Mouse (Mus musculus) urinary bladder, postnatal 14 days (tissue): Measurements from ENCODE around the gene Pou3f3.

Source experiments
- DNase-seq: peaks from one replicate; pipeline ENCODE4 v3.0.0; 2021; ENCODE audit warnings: low spot score

Pou3f3 gene

DNA sequence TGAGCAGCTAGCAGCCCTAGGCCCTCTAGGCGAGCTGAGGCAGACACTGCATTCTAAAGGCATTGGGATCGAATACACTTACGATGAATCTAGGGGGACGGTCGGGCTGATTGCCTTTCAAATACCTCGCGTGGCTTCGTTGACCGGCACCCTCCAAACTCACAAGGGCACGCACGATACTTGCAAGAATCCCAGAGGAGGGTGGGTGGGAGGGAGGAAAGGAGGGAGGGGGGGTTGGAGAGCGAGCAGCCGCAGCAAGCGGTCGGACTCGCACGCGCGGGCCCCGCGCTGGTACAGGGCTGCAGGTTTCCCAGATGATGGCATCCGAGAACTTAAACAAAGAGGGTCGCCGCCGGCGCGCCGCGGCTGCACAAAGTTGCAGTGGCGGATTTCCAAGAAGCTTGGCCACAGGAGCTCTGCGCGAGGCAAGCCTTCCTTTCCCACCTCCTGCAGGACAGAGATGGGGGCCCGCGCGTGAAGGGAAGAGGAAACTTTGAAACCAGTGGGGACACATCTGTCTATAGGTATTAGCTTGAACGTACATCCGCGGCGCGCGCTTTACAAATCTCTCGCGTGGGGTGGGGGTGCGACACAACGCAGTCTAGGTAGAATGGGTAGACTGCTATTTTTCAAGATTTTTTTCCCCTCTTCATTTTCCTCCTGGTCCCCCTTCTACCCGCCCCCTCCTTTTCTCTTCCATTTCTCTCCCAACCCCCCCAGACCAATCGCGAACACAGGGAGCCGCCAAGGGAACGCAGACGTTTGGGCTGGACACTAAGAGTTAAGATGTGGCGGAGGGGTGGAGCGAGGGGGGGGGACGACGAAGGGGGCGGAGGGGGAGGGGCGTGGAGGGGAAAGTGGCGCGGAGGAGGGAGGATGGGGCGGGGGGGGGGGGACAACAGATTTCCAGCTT, 647 bp upstream of the Pou3f3 start:
- no peak for DNase-seq

DNA sequence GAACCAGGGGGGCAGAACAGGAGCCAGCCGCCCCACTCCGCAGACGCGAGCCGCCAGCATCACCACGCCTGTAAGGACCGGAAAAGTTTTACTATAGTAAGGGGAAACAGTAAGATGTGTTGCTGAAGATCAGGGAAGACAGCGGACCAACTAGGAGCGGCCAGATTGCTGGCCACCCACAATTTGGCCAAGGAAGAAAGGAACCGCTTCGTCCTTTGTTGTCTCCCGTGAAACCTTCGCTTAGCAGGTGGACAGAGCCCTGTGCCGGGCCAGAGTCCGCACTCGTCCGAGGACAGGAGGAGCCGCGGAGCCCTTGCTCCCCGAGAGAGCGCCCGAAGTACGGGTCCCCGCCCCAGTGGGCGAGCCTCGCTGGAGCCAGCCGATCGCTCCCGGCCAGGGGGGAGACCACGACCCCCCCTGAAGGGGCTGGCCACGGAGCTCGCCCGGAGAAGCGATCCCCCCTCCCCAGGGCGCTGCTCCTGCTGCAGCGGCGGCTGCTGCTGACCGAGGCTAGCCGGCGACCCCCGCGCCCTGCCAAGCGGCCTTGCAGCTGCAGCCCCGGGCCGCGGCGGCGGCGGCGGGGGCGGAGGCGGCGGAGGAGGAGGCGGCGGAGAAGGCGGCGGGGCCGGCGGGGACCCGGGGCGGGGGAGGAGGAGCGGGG, 933 bp downstream of the Pou3f3 start:
- DNase-seq = no peak

DNA sequence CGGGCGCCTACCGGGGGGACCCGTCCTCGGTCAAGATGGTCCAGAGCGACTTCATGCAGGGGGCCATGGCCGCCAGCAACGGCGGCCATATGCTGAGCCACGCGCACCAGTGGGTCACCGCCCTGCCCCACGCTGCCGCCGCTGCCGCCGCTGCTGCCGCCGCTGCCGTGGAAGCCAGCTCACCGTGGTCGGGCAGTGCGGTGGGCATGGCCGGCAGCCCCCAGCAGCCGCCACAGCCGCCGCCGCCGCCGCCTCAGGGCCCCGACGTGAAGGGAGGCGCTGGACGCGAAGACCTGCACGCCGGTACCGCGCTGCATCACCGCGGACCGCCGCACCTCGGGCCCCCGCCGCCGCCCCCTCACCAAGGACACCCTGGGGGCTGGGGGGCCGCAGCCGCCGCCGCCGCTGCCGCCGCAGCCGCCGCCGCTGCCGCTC, 1.8 kb downstream of the Pou3f3 start:
- DNase-seq = no peak

DNA sequence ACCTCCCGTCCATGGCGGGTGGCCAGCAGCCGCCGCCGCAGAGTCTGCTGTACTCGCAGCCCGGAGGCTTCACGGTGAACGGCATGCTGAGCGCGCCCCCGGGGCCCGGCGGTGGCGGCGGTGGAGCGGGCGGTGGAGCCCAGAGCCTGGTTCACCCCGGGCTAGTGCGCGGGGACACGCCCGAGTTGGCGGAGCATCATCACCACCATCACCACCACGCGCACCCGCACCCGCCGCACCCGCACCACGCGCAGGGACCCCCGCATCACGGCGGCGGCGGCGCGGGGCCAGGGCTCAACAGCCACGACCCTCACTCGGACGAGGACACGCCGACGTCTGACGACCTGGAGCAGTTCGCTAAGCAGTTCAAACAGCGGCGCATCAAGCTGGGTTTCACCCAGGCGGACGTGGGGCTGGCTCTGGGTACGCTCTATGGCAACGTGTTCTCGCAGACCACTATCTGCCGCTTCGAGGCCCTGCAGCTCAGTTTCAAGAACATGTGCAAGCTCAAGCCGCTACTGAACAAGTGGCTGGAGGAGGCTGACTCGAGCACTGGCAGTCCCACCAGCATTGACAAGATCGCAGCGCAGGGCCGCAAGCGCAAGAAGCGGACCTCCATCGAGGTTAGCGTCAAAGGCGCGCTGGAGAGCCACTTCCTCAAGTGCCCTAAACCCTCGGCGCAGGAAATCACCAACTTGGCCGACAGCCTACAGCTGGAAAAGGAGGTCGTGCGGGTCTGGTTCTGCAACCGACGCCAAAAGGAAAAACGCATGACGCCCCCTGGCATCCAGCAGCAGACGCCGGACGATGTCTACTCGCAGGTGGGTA, 2.4 kb downstream of the Pou3f3 start:
- DNase-seq = no peak

DNA sequence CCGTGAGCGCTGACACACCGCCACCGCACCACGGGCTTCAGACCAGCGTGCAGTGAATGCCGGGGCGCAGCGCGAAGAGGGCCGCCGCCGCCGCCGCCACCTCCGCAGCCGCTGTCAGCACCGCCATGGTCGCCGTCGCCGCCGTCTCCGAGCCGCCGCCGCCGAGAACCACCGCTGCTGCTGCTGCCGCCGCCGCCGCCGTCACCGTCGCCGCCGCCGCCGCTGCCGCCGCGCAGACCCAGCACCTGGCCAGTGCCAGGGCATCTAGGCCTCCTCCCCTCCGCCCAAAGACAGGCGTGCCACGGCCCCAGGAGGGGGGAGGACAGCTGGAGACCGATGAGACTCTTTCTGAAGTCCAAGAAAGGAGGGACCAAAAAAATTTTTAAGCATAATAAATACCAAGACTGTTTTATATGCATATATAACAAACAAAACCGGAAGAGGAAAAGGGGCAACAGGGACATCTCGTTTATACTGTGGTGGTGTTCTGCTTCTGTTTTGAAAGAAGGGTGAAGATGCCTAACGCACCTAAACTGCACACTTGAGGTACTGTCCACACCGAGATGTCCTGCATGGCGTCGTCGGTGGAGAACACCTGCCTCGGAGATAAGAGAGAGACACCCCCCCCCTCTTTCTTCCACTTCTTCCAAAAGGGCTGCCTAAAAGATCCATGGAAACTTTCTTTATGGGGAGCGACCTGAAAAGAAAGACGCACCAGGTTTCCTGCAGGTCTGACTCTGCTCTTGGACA, 3.2 kb downstream of the Pou3f3 start:
- no peak for DNase-seq

DNA sequence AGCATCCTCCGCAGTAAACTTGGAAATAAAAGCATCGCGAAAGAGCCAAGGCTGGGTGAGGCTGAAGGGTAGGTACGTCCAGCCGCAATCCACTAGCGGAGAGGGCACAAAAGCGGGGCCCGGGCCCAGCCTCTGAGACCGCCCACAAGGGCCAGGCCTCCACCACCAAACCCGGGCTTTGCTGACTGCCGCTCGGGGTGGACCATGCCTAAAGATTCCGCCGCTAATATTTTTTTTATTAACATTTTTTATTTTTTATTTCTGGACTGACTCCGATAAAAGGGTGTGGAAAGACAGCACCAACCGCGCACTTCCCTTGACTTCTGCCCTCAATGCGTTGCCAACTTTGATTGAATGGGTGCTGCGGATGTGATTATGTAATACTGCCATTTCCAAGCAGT, 3.9 kb downstream of the Pou3f3 start:
- no peak for DNase-seq

DNA sequence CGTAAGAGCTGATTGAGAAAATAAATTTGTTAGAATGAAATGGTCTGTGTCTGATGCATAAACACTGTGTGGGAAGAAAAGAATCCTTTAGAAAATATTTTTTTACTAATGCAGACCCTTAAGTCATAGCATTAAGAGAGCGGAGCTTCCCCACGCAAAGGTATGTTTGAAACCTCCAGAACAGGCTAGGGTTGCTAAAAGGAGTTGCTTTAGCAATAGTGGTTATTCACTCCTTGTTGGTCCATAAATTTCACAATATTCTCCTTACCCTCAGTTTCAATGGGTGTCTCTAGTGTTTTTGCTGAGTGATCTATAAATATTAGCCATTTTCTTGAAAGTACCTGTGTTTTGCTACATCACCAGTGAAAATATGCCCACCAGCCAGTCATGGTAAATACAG, 4.6 kb downstream of the Pou3f3 start:
- DNase-seq = no peak

DNA sequence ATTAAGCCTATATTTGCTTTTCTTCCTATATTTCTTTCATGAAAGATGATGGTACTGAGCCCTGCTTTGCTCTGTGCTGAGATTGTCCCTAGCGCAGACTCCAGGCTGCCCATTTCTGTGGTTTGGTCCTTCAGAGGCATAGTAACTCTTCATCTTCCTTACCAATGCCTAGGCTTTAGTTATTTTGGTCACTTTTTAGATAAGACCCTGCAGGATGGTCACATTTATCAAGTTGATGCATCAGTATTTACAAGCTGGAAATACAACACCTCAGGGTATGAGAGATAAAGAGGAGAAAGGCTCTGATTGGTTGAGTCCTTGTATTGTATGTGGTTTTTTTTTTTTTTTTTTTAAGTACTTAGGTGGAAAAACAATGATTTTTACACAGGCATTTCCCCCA, 5.2 kb downstream of the Pou3f3 start:
- no peak for DNase-seq

DNA sequence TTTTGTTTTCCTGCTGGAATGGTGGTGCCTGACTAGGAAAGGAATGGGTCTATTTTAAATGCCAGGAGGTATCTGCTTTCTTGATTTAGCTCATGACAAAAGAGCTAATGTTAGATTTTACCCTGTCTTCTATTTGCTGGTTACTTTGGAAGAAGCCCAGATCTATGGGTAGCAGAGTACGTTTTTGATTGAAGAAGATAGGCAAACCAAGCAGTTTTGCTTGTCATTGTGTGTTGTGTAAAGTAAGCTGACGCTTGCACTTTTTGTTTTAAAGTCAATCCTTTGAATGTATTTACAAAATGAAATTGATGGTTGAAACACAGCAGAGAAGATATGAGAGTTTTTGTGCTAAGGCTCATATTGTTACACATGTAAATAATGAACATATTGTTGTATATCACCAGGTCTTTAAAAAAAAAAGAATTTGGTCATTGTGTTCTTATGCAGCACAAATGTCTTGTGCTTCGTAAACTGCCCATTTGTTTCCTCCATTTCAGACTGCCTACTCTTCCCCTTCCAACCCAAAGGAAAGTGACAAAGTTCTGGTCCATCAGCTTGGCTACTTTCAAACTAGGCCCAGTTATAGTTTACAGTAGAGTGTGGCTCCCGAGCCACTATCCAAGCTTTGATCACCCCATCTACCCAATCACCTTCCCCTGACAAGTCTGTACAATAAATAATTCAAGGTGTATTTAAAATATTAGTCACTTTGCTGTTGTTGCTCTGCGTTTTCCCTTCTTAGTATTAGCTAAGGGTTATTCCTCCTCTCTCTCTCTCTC, 6.5 kb downstream of the Pou3f3 start:
- DNase-seq = no peak

DNA sequence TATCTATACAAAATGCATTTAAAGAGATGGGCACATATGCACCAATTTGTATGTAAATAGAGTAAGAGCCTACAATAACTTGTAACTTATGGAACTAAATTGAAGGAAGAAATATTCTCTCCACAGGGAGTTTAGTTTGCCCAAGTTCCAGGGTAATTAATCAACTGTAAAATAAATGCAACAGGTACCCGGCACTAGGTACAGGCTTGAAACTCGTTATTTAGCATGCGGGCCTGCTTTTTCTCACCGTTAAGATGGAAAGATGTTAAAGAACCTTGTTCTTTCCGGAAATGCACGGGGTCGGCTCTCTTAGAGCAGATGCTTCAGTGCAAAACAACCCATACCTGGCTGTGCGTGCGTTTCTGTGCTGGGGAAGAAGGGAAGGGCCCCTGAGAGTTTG, 7.4 kb downstream of the Pou3f3 start:
- DNase-seq = no peak

DNA sequence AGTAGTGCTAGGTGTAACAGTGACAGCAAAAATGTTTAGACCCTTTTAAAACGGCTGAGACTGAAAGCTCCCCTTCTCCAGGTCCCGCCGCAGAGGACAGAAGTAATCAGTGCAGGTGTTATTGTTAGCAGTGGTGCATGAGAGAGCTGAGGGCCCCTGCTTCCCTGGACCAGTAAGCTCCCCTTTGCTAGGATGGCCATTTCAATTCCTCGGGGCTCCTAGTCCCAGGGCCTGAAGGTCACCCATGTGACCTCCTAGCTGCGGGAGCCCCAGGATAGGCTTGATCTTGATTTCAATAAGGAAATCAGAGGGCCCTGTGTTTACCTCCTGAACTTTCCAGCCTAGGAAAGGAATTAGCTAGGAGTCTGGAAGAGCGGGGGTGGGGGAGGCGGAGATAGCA, 7.9 kb downstream of the Pou3f3 start:
- no peak for DNase-seq

DNA sequence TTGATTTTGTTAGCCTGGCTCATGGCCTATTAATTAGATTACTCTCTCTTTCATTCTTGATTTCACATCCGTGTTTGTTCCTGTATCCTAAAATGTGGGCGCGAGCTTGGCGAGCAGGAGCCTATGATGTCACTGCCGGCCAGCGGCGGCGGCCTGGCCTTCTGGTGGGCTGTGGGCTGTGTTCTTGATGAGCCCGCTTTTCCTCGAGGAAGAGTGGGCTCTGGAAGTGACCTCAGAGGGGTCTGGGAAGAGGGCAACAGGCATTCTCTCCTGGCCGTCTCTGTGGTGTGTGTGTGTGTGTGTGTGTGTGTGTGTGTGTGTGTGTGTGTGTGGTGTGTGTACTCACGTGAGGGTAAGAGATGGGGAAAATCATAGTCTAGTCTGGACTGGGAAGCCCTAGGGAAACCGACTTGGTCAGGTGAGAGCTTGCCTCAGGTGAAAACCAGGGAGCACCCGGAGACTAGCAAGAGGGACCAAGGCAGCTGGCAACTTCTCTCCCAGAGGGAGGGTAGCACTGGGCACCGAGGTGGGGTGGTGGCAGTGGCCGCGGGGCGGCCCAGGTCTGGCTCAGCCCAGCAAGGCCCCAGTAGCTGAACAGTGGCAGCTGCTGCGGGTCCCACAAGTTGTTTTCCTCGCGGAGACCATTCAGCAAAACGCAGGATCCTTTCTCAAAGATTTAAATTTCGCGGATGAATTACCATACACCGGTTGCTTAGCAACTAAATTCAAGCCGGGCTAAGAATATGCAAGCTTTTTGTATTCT, 8.5 kb downstream of the Pou3f3 start:
- DNase-seq = no peak

DNA sequence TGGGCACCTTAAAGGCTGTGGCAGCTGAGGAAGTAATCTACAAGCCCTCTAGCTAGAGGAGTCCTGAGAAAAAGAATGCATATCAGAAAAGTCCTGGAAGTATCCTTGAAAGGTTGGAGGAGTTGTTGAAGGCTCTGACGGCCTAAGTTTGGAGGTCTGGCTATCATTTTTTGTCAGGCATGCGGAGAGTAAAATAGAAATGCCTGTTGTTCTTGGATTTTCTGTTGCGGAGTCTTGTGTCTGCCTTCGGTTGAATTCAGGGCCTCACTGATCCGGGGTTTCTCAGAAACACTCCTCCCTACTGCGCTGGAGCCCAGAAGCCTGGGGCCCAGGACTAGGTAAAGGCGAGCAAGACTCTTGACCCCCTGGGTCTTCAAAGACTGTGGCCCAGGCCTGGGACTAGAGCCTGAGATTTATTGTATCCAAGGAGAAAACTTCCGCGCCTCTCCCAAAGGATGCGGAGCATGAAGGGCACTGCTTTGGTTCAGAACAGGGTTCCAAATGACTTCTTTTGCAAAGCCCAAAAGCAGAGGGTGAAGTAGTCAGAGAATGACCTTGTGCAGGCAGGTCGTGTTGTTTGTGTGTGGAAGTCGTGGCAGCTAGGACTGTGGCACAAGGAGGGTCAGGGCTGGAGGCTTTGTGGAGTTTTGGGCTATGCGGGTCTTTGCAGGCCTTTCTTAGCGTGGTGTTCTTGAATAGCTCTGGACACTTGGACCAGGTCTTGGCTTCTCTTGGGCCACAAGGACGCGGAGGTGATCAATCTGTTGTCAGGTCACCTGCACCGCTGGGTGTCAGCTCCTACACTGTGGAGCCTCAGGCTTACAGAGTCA, 9.6 kb downstream of the Pou3f3 start:
- DNase-seq = no peak

DNA sequence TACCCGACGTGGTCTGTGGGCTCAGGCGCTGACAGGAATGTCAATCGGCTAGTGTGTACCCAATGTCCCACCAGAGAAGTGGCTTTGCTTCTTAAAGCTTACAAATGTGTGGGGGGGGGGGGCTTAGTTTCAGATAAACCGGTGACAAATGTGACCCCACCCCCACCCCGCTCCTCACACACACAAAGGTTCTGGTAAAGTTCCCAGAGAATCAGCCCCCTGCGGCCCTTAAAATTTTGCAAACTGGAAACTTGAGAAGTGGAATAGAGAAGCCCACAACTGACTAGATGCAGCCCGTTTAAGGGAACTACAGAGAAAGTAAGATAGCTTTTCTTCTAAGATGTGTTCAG, 10.2 kb downstream of the Pou3f3 start:
- DNase-seq = no peak

DNA sequence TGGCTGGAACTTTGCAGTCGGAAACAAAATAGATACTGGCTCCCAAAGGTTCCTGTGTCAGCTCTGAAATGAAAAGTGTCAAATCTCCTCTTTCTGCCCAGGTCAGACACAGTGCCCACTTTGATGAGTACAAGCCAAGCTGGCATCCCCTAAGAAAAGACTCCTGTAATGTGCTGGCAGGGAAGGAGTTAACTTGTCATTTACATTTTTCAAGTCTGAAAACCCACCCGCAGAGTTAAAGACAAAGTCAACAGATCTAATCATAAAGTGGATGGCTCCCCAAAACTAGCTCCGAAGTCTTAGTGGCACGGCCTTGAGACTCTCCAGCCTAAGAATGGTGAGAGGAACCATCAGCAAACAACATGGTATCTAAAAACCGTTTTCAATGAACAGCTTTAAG, 11.6 kb downstream of the Pou3f3 start:
- no peak for DNase-seq

DNA sequence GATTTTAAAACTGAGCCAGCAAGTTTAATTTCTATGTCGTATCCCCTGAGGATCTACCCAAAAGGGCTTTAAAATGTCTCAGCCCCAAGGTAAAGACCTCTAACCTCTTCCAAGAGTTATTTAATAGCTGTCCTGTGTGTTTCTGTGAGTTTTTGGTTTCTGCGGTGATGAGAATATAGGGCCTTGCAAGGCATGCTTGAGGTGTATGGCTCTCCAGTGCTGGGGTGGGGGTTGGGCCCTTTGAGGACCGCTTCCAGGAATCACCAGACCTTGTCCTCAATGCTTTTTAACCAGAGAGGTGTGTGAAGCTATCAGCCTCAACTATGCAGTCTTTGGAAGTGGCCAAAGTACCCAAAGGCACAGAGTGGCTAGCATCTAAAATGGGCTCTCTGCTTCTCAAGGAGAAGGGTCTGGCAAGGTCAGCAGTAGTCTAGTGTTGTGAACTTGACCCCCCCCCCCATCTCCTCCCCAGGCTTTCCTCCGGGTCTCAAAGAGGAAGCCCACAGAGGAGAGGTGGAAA, 12.1 kb downstream of the Pou3f3 start:
- DNase-seq = no peak

DNA sequence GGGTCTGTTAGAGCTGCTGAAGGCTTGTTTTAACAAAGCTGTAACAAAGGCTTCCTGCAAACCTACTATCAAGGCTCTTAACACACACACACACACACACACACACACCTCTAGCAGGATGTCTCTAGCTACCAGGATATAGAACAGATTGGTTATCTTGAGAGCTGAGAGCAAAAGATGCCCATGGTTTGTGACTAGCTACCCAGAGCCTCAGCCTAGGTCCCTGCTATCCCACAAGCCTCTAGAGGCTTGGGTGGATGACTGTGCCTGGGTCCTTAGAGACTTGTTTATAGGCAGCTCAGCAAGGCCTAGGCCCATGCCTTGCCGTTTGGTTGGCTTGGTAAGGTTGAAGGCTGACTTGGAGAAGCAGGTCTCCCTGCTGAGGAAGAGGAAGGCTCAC, 13.5 kb downstream of the Pou3f3 start:
- DNase-seq = no peak

DNA sequence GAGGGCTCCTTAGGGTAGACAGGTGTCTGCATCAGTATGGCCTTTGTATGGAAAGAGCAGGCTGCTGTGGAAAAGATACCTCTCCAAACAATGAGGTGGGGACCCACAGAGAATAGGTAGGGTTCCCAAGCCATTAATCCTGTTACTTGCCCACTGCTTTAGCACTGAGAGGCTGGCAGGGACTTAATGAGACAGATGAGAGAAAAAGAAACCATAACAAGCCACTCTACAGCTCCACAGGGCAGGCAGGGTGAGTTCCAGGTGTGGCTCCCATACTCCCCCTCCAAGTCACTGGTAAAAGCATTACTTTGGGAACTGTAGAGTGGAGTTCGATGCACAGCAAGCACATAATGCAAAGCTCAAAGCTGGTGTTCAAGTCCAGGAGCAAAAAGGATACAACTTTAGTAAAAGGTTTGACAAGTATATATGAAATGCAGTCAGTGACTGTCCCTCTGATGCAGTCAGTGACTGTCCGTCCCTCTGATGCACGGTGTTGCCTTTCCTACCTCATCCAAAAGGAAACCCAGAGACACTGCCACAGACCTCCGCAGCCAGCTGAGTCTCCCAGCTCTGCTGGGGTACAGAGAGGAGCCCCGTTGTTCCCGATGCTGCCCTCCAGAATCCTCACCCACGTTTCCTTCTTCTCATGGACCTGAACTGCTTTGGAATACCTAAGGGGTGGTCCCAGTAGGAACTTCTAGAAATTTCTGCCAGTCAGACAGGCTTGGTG, 14.0 kb downstream of the Pou3f3 start:
- DNase-seq = no peak

DNA sequence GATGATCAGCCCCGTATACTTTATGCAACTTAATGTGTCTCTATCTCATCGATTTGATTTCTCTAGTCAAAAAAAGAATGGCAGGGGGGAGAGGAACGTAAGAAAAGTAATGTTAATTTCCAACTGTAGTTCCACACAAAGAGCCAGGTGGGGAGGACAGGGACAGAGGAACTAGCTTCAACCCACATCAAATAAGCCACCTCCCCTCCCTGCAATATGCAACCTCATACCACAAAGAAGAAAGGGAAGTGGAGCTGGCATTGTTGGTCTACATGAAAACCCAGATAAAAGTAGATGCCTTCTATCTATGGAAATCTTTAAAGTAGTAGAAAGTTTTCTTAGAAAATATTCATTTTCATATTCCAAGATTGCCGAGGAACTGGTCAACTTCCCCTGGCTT, 14.7 kb downstream of the Pou3f3 start:
- no peak for DNase-seq
